Mouse (Mus musculus) activated CD4-positive, CD25-positive, alpha-beta regulatory T cell, adult 4 months (primary cell): ENCODE data around the gene Gper1. TPM values are rescaled to one million over a fixed set of nuclear protein-coding genes. Genes with fewer than 3 reads are reported as not detected.

ENCODE experiments used
- ATAC-seq: one replicate; pipeline ENCODE4 v1.8.0; 2017
- polyA plus RNA-seq, 2 experiments: library from polyadenylated mRNA; unstranded; fragments of 100-300 nt; shearing (Covaris generic); gene quantifications; one replicate each; pipeline ENCODE4 v1.2.1; 2017

Gper1 gene
- polyA plus RNA-seq, 2 experiments from 2014 or later, result not detected

DNA sequence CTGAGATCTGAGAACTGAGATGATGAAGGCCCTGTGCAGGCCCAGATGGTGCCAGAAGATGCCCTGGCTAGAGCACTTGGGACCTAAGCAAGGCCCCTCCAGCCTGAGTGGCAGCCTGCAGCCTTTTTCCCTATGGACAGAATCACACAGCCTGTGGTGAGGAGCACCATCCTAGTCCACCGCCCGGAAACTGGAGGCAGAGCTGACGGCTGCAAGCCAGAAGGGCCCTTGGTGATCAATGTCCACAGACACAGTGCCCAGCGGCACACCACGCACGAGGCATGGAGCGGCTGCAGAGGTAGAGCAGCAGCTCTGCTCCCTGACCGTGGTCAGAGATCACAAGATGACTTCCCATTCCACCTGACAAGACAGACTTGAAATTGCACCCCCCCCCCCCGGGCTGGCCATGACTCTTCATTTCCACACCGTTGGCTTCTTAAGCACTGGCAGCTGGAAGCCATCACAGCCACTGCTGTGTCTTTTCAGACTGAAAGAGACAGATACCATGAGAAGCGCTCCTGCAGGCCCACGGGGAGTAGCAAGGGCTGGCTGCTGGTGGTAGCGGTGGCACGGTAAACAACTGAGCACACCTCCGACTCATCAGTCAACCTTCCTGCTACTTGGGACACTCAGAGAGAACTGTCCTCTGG lies 11.2 kb upstream of the Gper1 start:
- ATAC-seq, result no peak

GRCm38 (mm10) chr5:139413545-139413944 lies 9.4 kb upstream of the Gper1 start:
- no peak for ATAC-seq

DNA sequence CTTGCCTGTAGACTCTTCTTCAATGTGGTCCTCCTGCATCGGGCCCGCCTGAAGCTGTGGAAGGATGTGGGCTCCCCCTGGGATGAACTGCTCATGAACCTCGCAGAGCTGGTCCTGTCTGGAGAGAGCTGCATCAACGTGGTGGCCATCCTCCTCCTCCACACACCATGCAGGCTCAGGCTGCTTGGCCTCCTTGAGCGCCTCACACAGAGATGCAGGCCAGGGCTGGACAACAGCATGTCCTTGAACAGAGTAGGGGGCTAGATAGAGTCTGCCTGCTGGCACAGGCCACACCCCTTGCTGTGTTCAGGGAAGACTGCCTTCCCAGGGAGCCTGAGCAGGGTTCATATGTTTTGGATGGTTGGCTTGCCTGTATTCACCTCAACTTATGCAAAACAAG lies 8.0 kb upstream of the Gper1 start:
- ATAC-seq, result no peak

DNA sequence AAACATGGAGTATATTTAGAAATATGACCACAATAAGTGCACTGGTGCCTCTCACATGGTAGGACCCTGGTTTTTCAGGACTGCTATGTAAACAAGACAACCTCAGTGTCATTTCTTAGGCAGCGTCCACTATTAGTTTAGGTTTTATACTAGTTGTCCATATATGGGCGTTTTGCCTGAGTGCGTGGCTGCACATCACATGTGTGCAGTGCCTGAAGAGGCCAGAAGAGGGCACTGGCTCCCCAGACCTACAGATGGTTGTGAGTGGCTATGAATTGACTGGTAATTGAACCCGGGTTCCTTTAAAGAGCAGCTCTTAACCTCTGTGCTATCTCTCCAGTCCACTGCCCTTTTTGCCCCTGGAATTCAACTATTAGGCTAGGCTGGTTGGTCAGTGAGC lies 6.0 kb upstream of the Gper1 start:
- ATAC-seq, result no peak

DNA sequence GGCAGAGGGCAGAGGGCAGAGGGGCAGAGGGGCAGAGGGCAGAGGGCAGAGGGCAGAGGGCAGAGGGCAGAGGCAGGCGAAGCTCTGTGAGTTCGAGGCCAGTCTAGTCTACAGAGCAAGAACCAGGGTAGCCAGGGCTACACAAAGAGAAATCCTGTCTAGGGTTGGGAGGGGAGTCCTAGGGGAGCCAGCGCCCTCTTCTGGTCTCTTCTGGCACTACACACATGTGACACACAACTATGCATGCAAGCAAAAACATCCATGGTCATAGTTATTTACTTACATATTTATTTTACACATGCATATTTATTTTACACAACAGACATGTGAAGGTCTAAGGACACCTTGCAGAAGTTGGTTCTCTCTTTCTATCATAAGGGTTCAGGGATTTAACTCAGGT lies 5.5 kb upstream of the Gper1 start:
- ATAC-seq, result no peak

GRCm38 (mm10) chr5:139418110-139418509 lies 4.8 kb upstream of the Gper1 start:
- ATAC-seq, result no peak

GRCm38 (mm10) chr5:139418633-139419032 lies 4.3 kb upstream of the Gper1 start:
- no peak for ATAC-seq

DNA sequence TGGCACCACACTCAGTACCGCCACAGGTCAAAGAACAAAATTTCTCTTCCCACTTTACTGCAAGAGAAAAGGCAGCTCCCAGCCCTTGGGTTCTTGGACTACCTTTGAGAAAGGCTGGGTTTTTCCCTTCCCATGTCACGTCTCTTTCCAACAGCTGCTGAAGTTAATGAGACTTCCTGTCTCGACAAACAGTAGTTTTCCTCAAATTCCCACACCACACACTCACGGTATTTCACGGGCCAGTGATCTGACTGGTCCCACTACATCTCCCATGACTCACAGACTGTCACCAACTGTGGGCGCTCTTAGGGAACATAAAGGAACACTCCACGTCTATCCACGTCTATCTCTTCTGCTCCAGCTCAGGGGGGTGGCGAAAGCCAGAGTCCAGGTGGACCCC lies 2.2 kb downstream of the Gper1 start:
- no peak for ATAC-seq

GRCm38 (mm10) chr5:139427001-139427400 lies 4.0 kb downstream of the Gper1 start:
- no peak for ATAC-seq

- ATAC-seq, result no peak
Observed at GRCm38 (mm10) chr5:139427989-139428388, 5.0 kb downstream of the Gper1 start.

DNA sequence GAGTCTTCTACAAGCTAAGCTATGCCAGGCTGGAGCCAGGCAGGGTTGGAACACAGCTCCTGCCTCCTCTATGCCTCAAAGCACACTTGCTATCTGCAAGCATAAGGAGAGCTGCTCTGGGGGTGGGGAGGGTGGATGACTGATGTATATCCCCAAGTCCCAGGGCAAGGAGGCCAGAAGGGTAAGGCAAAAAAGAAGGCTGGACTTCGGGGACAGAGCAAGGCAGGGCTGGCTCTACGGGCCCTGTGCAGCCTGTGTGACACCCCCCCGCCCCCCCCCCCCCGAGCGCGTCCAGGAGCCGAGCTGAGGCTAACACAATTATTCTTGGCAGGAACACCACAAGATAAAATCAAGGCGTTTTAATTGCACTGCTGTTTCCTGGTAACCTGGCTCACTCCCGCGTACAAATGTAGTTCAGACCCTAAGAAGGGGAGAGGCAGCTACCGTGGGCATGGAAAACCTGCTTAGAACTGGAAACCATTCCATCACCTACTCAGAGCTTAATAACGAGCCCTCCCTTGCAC lies 6.9 kb downstream of the Gper1 start:
- ATAC-seq, result no peak

GRCm38 (mm10) chr5:139432333-139432732 lies 9.4 kb downstream of the Gper1 start:
- no peak for ATAC-seq

- no peak for ATAC-seq
Observed at GRCm38 (mm10) chr5:139432747-139433508, 10.0 kb downstream of the Gper1 start.

DNA sequence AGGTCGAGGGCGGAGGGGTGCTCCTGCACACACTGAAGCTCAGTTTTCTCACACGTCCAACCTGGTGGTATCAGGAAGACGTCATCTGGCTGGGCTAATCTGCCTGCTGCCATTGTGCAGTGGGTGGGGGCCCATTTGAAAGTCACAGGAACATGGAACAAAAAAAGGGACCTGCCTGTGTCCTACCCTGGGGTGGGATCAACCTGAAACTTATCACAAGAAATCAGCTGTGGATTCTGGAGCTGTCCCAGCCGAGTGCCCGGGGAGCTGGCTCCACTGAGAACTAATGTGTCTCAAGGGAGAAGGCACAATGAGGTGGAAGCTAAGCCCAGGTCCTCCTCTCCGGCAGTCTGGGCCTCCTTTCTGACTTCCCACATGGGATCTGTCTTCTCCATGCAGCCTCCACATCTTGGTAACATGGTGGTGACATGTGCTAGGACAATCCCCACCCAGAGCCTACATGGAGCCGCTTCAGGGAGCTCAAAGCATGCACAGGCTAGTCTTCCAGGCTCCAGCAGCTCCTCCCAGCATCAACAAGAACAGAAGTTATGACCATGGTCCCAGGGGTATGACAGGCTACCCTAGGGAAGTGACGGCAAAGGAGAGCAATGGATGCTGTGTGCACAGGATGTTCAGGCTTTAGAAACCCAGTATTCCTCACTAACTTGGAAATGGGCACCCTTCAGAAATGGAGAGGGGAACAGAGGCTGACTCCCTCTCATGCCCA lies 11.1 kb downstream of the Gper1 start:
- ATAC-seq, result no peak

GRCm38 (mm10) chr5:139434940-139435339 lies 12.0 kb downstream of the Gper1 start:
- no peak for ATAC-seq

DNA sequence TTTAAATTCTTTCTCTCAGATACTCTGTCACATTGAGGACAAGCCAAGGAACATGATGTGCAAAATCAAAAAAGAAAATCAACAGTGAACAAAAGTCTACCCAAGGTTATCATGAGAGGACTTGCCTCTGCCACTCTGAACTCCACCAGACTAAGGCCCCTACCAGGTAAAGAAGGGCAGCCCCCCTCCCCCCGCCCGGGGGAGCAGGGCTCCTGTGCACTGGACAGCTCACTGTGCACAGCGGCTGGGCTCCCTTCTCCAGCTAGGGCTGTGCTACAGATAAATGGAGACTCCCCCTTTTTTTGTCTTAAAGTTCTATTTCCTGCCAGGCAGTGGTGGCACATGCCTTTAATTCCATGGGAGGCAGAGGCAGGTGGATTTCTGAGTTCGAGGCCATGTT lies 14.8 kb downstream of the Gper1 start:
- ATAC-seq, result no peak

- no peak for ATAC-seq
Observed at GRCm38 (mm10) chr5:139438440-139438839, 15.5 kb downstream of the Gper1 start.

- no peak for ATAC-seq
Observed at GRCm38 (mm10) chr5:139440451-139440850, 17.5 kb downstream of the Gper1 start.

- no peak for ATAC-seq
Observed at GRCm38 (mm10) chr5:139440926-139441725, 18.2 kb downstream of the Gper1 start.

- no peak for ATAC-seq
Observed at GRCm38 (mm10) chr5:139441726-139442018, 18.7 kb downstream of the Gper1 start.

DNA sequence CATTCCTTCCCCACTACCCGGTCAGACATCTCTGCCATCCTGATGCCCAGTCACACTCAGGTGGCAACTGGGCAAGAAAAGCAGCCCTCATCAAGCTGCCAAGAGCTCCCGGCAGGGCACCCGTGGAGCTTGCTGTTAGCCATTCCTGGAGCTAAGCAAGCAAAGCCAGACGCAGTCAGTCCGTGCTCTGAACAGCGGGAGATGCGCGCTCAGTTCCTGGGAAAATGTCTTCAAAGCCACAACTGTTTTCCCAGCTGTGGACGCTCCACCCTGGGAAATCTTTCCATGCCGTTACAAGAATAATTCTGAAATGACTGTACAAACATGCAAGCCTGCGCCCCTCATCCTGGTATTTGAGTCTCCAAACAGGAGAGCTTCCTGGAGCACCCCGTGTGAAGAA lies 19.5 kb downstream of the Gper1 start:
- no peak for ATAC-seq

DNA sequence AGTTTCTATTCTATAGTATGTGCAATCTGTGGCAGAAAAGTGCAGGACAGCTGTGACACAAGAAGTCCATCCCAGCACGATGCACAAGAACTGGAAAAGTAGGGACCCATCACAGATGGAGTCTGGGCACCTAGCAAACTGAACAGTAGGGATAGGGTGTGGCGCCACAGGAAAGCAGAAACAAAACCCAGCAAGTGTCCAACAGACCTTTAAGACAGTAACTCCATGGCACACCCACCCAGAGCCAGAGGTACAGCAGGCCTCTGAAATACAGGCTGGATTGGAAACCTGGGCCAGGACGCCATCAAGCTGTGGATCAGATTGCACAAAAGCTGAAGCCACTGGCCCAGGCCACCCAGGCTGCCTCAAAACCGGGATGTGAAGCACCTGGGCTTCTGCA lies 20.0 kb downstream of the Gper1 start:
- no peak for ATAC-seq

DNA sequence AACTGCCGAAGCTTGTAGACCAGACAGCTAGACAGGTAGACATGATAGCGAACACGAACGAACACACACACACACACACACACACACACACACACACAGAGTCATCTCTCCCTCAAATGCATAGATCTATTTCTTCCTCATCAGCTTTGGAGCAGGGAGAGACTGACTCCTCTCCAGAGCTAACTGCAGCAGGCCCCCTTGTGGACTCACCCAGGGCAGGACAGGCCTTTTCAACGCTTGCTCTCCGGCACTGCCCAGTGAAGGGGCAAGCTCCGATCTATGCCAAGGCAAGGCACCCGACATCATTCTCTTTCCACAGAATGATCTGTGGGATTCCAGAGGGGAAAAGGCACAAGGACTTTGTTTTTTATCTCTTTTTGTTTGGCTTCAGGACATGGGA lies 22.3 kb downstream of the Gper1 start:
- ATAC-seq, result no peak
